Mouse (Mus musculus): Measurements from ENCODE around the gene Aoah.

The Aoah gene

DNA sequence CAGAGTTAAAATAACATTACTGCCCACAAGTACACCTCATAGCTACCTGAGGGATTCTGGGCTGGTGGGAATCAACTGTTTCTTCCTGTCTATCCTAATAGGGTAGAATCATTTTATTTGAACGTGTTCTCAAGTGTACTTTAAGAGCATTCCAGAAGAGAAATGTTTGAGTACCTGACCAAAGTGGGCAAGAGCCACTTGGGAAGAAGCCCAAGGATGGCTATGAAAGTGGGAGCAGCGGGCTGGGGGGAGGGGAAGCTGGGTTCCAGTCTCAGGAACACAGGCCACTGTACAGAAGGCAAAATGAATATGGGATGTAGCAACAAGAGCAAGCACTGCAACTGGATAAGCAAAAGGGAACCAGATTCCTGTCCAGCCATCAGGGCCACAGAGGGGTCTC is 111.3 kb downstream of the Aoah start:
- DNase-seq (ENCODE audit: low read depth, low spot score): no peak

- no peak for DNase-seq (ENCODE audit: low read depth, low spot score)
Observed at GRCm38 (mm10) chr13:20916698-20917511, 123.0 kb downstream of the Aoah start.

DNA sequence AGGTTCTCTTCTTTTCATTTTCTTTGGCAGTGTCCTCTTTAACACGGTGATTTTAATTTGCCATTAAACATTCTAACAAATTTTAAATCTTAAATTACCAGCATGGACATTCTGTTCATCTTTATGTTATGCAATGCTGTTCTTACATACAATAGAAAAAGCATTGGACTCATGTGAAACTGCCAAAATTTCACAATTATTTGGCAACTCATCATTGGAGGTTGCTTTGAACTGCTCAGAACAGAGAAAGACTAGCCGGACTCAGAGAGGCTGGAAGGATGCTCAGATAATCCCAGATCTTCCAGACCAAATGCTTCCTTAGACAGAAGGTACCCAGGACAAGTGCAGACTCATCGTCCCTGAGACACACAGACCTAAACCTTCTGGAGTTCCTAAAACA is 126.5 kb downstream of the Aoah start:
- DNase-seq (ENCODE audit: low read depth, low spot score): no peak

- no peak for DNase-seq (ENCODE audit: low read depth, low spot score)
Observed at GRCm38 (mm10) chr13:20936016-20936415, 142.1 kb downstream of the Aoah start.

- DNase-seq (ENCODE audit: low read depth, low spot score): no peak
Observed at GRCm38 (mm10) chr13:20937452-20937851, 143.5 kb downstream of the Aoah start.

- no peak for DNase-seq (ENCODE audit: low read depth, low spot score)
Observed at GRCm38 (mm10) chr13:20939099-20939498, 145.2 kb downstream of the Aoah start.

DNA sequence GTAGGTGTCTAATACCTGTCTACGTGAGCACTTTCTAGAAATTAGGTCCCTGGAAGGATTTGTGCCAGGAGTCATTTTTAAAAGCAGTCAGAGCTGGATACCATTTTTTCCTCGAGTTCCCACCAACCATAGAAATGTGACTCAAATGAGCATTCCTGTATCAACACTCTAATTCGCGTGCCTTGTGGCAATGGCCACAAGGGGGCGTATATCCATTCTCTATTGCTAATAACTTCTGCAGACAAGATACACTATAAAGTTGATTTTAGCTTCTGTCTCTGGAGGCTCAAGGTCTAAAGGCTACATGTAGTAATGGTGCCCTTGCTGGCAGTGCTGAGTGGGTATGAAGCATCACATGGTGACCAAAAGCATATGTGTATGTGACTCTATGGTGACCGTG is 146.5 kb downstream of the Aoah start:
- no peak for DNase-seq (ENCODE audit: low read depth, low spot score)

DNA sequence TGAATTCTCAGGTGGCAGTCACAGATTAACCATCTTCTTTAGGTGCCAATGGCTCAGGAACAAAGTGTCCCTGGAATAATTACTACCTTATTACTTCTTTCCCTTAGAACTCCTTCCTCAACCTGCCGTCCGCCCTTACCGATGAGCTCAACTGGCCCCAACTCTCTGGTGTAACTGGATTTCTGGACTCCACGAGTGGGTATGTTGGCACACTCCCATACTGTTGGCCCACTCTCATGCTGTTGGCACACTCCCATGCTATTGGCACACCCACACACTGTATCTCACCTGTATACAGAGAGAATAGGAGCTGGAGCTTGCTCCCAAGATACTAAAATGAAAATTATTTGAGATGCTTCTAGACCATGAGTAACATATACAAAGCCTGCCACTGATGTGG is 147.8 kb downstream of the Aoah start:
- no peak for DNase-seq (ENCODE audit: low read depth, low spot score)

DNA sequence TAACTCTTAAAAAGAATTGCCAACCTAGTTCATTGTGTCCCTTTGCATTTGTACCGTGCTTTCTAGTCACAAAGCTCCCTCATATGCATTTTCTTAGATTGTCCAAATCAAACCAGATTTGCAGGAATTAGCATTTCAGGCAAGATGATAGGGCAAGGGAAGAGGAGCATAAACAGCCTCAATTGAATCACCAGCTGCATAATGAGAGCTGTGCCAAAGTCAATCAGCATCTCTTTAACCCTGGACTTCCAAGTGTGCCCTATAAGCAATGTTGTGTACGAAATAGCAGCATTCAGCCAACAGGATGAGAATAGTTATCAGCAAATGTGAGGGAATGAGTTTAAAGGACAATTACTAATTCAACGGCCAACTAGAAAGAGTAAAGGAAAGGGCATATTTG is 169.2 kb downstream of the Aoah start:
- peak; percentile 10 for DNase-seq (ENCODE audit: low read depth, low spot score)

DNA sequence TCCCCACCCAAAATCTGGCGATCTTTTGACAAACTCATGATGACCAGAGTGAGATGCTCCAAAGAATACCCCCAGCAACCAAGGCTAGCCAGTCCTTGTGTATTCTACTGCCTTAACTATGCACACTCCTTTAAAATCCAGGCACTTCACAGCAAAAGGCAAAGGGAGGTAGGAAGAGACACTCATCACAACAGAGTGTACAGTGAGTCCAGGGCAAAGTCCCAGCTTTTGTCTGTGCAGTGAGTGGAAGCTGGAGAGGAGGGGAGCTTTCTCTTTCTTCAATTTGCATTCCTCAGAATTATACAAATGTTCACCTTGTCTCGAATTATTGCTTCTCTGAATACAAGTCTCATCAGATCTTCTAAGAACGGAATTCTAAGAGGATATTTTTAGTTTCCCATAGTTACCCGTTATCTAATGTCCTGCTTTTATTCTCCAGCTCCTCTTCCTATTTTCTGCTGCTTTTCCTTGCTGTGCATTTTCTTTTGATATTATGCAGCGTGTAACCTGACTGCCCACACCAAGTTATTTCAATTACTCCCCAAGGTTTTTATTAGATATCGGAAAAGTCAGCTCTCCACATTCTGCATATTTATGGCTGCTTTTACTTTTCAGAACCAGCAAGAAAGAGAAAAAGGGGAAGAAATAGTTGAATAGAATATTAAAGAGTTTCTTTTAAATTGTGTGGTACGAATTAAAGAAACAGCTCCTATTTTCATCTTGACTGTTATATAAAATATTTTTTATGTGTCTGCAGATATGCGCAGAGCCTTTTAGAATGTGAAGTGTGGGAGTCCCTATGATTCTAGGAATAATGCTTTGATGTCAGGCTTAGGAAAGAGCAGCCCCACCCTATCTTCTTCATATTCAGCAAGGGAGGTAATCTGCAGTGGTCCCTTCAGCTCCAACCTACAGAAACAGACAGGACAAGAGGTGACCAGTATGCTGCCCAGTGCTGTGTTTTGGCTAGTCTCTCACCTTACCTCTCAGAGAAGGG is 187.6 kb downstream of the Aoah start:
- DNase-seq (ENCODE audit: low read depth, low spot score): no peak

- no peak for DNase-seq (ENCODE audit: low read depth, low spot score)
Observed at GRCm38 (mm10) chr13:20985510-20985909, 191.6 kb downstream of the Aoah start.

GRCm38 (mm10) chr13:20985961-20986360 is 192.0 kb downstream of the Aoah start:
- DNase-seq (ENCODE audit: low read depth, low spot score): no peak

GRCm38 (mm10) chr13:21005238-21005637 is 211.3 kb downstream of the Aoah start:
- DNase-seq (ENCODE audit: low read depth, low spot score): no peak

GRCm38 (mm10) chr13:21005642-21006320 is 211.9 kb downstream of the Aoah start:
- DNase-seq (ENCODE audit: low read depth, low spot score): no peak

- no peak for DNase-seq (ENCODE audit: low read depth, low spot score)
Observed at GRCm38 (mm10) chr13:21006321-21006653, 212.4 kb downstream of the Aoah start.

GRCm38 (mm10) chr13:21013659-21014058 is 219.7 kb downstream of the Aoah start:
- no peak for DNase-seq (ENCODE audit: low read depth, low spot score)

DNA sequence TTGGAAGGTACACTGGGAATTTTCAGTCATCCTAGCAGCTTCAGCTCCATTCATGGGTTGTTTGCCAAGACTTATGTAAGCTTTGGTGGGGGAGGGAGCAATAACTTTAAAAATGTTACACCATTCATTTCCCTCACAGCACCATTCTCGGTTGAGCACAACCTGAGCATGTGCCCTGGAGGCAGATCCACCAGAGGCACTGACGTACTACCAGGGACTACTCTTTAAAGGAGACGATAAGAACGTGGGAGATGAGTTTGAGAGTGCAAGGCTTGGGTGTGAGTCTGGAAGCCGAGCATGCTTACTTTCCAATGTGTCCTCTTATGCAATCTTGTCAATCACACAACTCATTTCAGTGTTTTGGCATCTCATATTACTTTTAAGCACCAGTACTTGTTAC is 230.9 kb downstream of the Aoah start:
- no peak for DNase-seq (ENCODE audit: low read depth, low spot score)

- no peak for DNase-seq (ENCODE audit: low read depth, low spot score)
Observed at GRCm38 (mm10) chr13:21033176-21033575, 239.3 kb downstream of the Aoah start.

DNA sequence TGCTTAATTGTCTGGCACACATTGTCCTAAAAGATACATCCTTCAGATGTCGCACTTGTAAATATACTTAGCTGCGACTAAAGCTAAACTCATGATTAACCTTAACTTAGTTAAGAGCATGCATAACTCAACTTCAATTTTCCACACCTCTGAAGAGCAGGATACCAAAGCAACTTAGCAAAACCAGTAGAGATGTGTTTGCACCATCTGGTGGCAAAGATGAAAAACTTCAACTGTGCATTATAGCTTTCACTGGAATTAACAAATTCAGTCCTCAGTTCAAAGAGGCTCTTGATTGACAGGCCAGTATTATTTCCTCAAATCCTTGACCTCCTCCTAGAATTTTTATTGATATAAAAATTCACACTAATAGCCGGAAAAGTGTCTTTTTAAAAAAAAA is 241.1 kb downstream of the Aoah start:
- no peak for DNase-seq (ENCODE audit: low read depth, low spot score)

GRCm38 (mm10) chr13:21035981-21036380 is 242.1 kb downstream of the Aoah start:
- no peak for DNase-seq (ENCODE audit: low read depth, low spot score)

DNA sequence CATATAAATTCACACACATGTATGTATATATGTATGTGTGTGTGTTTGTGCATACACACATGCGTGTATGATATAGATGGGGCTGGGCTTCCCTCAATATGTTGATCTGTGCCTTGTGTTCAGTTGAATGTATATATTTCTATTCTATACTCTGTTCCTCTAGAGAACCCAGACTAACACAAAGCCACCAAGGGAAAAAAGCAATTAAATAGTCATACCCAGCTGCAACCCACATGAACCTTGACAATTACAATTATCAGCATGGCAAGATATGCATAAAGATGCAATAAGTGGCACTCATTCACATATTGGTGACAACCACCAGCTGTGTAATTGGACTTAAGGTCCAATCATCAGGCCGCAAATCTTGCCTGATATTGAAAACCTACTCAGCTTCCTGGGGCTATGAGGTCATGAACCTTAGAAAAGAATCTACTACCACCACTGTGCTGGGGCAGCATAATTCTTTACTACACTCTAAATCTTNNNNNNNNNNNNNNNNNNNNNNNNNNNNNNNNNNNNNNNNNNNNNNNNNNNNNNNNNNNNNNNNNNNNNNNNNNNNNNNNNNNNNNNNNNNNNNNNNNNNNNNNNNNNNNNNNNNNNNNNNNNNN is 246.8 kb downstream of the Aoah start:
- no peak for DNase-seq (ENCODE audit: low read depth, low spot score)

- no peak for DNase-seq (ENCODE audit: low read depth, low spot score)
Observed at GRCm38 (mm10) chr13:21050118-21050517, 256.2 kb downstream of the Aoah start.
